Mouse (Mus musculus) naive thymus-derived CD4-positive, alpha-beta T cell, adult 2 months (primary cell): ENCODE data around the gene Cmip.

ENCODE experiments used
- DNase-seq: peaks from one replicate; pipeline ENCODE4 v3.0.0-alpha.2; 2011; ENCODE audit warnings: low read depth

The Cmip gene

DNA sequence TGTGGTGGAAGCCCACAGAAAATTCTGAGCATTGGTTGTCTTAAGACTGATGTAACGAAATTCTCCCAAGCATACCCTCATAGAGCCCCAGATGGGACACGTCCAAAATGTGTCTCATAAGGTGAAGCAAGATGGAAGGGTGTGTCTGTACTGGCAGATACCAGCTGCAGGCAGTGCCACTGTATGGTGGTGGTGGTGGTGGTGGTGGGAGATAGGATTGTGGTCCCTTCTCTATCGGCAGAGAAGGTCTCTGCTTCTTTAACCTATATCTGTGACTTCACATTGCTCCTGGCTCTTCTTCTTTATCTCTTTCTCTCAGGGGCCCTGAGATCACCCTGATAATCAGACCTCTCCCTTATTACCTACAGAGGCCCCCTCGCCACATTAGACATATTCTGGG, 92.7 kb downstream of the Cmip start:
- DNase-seq: no peak

DNA sequence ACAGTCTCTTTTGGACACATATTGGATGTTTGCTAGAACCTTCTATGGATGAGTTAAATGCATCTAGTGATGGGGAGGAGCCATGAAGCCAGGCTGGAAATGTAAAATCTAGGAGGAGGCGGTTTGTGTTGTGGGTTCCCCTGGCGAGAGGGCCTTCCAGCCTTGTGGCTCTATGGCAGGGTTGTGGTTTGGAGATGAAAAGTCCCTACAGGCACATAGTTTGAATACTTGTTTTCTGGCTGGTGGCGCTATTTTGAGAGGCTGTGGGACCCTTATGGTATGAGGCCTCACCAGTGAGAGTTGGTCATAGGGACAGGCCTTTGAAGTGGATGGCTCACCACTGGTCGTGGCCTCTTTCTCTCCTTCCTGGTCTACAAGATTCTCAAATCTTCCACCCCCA, 95.2 kb downstream of the Cmip start:
- DNase-seq: no peak

DNA sequence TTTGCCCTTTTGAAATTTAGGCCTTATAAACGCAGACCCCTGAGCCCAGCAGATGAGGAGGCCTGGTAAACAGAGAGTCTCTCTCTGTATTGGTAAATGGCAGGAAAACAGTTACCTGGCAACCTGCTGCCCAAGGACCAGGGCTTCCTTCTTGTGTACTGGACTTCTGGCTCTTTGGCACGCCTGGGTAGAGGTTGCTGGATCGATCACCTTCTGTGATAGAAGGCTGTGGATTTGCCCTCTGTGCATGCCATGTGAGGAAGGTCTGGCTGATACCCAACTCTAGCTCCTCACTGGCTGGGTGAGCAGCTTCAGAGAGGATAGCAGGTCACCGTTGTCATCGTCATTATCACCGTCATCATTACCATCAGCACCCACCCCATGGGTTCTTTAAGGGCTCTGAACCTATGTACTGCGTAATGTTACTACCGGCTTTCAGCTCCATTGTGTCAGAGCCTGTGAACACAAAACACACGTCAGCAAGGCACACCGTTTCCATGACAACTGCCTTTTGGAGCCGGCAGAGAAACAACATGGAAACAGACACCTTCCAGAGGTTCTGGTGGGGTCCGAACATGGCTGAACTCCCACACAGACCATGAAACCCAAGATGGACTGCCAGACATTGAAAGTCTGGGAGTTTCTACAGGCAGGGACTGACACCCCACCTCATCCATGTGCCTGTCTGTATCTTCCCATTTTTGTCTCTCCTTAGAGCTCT, 98.4 kb downstream of the Cmip start:
- no peak for DNase-seq

DNA sequence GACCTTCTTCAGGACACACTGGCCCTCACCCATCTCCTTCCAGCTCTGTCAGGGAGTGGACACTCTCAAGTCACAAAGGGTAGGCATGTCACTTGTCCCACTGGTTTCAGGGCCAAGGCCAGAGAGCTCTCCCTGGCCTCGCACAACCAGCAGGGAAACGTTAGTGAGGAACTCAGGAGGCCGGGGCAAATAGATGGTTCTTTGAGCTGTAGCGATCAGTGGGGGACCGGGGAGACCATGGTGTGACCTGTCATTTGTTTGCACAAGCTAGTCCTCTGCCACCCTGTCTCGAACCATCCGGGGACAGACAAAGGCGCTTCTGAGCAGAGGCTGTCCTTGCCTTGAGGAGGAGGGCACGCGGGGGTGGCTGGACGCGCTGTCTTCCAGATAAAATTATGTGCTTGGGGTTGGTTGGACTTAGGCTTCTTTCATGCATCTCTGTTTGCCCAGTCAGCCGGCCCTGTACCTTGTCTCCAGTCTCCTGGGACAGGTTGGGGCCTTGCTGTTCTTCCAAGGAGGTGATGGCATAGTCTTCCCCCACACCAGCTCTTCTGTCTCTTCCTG, 99.3 kb downstream of the Cmip start:
- DNase-seq: no peak

DNA sequence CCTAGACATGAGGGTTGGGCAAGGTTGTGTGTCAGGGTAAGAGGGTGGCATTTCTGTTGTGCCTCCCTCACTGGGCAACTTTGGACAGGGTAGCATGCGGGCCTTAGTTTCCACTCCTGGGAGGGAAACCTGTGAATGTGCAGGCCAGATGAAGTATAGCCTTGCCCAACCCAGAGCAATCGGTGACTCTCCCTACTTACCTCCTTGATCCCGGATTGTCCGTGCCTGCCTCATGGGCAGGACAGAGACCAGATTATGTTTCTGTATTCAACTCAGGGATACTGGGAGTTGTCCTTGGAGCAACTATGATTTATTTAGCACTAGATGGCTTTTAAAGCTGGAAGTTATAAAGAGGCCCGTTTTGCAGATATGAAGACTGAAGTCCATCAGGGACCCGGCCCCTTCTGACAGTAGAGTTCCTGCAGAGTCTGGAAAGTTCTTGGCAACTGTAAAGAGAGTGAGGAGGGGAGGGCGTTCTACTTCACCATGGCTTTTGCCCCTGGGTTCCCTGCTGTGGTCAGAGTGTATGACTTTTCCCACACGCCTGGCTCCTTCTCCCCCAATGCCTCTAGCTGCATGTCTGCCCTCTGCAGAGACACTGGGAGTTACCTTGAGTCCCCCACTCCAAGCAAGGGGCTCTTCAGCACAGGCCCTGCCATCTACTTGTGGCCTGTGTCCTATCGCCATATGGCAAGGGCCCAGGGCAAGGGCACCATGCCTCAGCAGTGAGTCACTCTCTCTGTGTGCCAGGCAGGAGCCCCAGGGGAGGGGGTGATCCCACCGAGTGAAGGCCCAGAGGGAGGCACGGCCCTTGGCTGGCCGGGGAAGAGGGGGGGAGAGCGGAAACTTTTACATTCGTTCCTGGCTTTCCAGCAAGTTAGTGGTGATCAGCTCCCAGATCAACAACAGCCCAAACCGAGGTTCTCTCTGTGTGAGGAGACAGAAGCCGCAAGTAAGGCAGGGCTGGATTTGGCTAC, 100.9 kb downstream of the Cmip start:
- DNase-seq: no peak

DNA sequence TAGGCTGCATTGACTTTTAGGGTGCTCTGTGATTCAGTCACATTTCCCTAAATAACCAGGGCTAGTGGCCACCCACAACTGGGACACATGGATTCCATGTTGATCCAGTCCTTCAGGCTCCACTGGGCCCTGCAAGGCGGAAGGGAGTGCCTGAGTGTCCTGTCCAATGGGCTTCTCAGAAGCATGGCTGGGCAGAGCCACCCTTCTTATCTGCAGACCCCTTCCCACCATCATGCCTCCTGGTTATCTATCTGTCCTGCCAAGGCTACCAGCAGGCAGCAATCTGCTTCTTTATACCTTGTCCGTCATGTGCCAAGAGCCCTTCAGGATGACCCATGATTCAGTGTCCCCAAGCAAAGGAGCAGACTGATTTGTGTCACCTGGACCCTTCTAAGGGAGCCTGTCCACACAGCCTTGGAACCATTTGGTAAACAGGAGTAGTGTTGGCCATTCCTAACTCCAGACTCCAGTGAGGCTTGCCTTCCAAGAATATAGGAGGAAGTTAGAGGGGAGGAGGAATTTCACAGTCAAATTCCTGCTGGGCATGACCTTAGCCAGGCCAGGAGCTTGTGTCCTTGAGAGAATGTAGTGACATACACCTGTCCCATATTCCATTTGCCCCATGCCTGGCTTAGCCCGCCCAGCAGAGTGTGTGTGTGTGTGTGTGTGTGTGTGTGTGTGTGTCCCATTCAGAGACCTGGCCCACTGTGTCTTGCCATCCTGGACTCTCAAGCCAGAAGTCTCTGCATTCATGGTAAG, 103.5 kb downstream of the Cmip start:
- no peak for DNase-seq

DNA sequence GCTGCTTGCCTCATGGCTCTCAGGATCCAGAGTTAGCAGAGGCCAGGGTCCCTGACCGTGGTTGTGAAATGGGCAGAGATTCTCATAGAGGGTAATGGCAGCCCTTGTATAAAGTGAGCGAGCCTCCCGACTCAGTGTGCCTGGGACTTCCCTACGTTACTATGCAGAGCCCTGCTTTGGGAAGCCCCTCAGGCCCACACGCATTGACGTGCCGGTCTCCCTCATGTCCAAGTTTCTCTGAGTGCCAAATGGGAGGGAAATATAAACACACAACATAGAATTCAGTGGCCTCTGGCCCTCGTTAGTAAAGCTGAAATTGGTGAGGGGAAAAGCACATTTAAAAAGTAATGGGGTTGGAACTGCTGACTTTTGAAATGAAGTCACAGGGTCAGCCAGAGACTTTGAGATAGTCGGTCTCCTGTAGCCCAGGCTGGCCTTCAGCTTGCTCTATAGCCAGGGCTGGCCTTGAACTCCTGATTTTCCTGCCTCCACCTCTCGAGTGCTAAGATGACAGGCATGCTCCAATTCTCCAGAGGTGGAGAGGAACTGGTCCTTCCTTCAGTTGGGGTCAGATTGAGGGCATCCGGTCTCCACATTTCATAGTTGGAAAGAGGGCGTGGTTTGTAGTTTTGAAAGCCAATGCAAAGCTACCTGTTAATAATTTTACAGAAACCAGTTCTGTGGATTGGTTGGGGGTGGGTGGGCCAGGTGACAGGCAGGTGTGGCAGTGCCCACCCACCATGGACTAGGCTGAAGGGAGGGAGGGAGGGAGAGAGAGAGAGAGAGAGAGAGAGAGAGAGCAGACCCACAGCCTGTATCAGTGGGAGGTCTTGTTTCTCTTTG, 105.0 kb downstream of the Cmip start:
- no peak for DNase-seq

DNA sequence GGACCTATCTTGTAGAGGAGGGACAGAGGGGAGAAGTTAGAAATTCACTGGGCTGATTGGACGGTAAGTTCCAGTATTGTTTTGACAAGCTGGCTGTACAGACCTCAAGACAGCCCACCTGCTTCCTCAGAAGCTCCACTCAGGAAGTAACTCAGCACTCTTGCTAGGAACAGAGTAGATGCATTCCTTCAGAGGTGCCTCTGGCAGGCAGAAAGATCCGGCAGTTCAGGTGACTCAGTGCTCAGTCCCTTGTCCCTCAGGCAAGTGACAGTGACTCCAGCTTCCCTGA, 105.5 kb downstream of the Cmip start:
- DNase-seq: no peak

DNA sequence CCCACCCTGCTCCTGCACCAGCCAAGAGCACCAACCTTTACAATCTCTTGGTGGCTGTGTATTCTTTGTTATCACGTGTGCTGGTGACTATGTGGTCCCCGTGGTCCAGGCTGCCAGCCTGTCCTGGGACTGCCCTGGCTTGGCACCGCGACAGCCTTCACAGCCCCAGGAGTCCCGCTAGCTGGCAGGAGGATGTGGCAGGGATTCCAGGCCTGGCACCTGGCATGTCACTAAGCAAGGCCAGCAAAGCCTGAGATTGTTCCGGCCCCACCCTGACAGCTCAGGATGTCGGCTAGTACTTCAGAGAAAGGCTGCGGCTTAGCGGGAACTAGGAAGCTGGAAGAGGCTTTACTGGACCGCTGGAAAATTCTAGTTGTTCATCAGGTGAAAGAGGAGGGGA, 106.4 kb downstream of the Cmip start:
- DNase-seq: no peak

DNA sequence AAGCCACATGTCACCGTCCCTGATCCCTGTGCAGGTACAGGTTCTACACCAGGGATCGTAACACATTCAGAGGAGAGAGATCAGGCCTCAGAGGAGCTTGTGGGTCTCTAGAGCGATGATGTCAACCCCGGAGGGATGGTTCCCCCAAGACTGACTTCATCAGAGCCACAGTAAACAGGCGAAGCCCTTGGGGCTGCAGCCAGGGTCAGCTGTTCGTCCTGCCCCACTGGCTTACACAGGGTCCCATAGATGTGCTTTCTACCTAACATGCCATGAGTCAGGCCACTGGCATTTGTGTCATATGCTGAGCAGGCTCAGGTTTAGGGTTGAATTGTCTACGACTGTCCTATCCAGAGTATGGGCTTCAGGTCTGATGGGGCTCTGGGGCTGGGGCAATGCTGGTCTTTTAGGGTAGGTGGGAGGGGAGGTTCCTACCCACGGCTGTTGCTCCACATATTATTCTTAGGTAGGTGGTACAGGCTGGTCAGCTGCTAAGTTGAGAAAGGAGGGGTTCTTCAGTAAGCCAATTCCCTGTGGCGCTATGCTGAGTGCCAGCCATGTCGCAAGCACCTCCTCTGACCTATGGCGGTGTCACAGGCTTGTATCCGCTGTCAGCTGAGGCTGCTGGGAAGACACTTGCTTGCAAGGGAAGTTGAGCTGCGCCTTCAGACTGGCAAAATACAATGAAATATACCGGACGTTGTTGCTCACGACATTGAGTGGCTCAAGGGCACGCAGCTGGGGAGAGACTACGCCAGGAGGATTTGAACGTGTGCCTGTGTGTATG, 107.7 kb downstream of the Cmip start:
- no peak for DNase-seq

DNA sequence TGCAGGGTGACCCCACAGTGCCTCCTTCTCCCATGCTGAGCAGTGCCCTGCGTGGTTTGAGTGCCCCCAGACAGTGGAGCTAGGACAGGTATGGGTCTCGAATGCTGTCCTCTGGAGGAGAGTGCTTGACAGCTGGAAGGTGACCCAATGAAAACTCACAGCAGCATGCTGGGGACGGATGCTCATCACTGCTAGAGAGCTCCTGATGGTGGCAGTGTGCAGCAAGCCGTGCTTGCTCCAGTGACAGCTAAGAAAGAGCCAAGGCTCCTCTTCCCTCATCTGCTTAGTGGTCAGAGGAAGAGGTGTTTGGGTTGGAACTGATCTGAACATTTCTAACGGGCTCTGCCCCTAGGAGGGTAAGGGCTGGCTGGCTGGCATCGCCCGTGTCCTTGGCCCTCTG, 109.6 kb downstream of the Cmip start:
- DNase-seq: no peak

DNA sequence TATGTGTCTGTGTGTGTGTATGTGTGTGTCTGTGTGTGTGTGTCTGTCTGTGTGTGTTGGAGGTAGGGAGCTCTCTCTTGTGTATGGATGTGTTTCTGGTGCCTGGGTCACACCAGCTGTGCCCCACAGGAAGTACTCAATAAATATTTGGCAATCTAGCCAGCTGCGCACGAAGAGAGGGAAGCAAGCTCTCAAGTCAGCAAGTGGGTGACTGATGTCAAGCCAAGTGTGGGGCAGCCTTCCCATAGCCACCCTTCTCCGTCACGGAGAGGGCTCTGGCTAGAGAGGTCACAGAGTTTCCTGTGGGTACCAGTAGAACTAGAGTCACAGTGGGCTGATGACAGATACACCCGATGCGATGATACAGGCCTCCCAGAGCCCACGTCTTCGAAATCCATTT, 110.6 kb downstream of the Cmip start:
- DNase-seq: no peak

DNA sequence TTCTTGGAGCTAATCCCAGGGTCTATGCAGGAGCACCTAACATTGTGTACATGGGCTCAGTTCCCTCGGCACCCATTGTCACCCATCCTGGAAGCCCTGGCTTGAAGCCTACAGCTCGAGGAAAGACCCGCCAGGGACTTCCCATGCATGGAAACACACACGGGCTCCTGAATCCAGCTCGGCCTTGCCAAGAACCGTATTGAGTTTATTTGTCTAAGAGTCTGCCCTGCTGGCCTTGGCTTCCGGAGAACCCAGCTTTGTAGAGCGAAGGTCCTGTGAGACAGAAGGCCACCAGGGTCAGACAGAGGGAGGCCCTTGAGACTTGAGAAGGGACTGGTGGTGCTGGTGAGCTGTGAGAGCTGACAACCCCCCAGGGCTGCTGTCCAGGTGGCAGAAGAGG, 111.9 kb downstream of the Cmip start:
- DNase-seq: no peak

DNA sequence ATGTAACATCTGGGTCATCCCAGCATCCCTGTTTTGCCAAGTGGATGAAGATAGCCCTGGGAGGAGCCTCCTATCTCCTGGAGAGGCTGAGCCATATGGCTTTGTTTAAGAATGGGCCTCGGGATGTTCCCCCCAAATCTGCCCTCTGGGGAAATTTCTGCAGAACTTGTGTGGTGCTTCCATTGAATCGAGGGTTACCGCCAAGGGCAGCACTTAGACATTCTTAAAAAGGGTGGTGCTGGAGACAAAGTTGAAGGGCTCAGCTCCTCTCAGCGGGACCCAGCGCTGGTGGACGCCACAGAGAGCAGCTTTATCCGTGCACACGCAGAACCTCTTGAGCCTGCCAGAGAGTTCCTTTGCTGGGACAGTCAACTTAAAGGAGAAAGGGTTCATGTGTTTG, 113.1 kb downstream of the Cmip start:
- DNase-seq: no peak

DNA sequence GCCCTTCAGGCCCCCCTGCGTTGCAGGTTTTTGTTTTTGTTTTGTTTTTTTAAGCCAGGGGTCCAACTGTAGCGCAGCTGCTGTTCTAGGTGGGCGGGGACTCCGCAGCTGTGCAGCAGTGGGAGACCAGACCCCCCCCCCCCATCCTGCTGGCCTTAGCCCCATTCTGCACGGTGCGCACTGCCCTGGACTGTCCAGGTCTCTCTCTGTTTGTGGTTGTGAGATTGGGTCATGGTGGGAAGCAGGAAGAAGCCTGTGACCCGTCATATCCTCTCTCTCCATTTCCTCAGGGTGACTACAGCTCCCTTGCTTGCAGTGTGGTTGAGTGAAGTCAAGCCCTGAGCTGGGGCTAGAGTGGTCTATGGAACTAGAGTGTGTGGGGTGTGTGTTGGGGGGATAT, 114.3 kb downstream of the Cmip start:
- no peak for DNase-seq

DNA sequence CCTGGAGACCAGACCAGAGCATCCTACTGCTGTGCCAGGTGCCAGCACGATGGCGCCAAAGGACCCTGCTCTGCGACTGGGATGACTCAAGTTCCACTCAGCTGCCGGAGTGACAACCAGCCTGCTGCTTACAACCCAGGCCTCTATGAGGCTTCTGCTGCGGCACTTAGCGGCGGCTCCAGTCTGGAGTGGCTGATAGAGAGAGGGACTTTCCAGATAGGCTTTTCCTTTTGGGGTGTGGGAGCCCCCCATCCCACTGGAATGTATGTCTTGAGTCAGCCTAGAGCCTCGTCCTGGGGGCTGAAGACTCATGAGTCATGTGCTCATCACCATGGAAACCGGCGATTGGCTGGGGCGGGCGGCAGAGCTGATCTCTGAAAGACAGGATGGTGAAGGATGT, 115.2 kb downstream of the Cmip start:
- no peak for DNase-seq

DNA sequence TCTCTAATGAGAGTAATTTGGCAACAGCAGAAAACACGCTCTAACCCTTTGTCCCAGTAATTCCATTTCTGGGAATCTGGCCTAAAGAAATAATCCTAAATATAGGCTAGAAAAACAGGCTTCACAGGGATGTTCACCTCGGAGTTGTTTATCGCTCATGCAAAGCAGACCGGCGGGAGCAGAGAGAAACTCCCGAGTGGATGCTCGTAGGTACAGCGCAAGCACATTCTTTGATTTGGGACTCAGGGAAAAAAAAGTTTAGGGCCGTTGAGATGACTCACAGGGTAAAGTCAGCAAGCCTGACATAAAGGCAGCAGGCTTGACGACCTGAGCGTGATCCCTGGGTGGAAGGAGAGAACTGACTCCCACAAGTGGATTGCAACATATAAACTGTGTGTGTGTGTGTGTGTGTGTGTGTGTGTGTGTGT, 116.2 kb downstream of the Cmip start:
- no peak for DNase-seq

DNA sequence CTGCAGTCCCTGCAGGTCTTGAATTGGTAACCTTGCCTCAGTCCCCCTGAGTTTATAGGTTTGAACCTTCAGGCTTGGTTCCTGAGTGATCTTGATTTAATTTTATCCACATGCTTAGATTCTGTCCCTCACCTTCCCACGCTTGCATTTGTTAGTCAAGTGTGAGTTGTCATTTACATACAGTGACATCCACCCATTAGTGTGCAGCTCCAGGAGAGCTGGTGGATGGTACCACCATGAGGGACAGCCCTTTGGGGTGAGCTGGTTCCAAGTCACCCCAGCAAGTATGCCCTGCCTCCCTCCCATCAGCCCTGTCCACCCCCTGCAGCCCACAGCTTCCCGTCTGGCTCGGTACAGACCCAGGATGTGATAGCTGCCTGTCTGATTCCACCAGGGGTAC, 117.2 kb downstream of the Cmip start:
- DNase-seq: no peak

DNA sequence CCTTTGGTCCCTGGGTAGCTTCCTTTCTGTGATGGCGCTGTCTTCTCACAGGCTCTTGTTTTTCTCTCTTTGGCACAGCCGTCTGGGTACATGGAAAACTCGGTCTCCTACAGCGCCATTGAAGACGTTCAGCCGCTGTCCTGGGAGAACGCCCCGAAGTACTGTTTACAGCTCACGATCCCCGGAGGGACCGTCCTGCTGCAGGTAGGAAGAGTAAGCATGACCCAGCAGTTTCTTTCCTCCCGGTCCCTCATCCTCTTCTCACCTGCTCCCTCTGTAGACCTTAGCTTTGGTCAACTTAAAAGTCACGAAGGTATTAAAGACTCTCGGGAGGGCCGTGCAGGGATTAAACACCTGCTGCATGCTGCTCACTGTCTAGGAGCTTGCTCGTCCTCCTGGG, 120.1 kb downstream of the Cmip start:
- no peak for DNase-seq

DNA sequence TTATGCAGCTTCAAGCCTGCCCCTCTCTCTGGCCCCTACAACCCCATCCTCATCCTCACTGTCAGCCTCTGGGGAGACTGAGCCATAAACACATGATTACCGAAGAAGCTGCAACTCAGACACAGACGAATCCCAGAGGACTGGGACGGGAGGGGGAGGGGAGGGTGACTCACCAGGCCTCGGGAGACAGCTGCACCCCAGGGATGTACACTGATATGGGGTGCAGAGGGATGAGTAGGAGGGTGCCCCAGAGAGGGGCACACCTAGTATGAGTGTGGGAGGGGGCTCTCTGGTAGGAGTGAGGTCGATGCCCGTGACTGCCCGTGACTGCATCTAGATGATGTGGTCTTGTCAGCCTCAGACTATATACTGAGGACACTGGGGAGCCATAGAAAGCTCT, 121.8 kb downstream of the Cmip start:
- DNase-seq: no peak

DNA sequence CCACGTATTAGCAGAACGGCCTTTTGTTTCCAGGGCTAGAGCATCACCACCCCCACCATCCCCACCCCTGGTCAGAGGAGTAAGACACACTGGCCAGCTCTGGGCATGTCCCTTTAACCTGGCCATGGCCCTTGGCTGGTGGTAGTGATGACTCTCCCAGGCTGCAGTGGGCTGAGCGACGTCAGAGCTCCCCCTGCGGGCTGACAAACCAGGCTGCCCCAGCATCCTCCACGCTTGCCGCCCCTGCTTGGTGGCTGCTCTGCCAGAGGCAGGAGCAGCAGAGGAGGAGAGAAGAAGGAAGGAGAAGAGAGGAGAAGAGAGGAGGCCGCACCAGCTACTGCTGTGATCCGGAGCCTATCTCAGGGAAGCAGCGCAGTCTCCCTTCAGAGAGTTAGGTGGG, 122.3 kb downstream of the Cmip start:
- no peak for DNase-seq
